Mouse (Mus musculus) forebrain, embryonic 12.5 days (tissue): ENCODE measurements at regions not wholly inside any gene's neighbourhood (a gene's known extent, or its start where the extent isn't known, plus 50 kb on each side); places are given as distances from the start of the nearest gene placed in this dataset.
"Not testable (repeated sequence)": the region's sequence is repeated elsewhere in the genome, so short reads cannot be mapped to it uniquely, and the experiment has no call there.

Source experiments
- ATAC-seq: fragments of 200-750 bp; cut with Nextera tagmentation; 2 replicates; pipeline ENCODE4 v1.8.0; 2017; ENCODE audit warnings: moderate TSS enrichment; ENCODE audit not compliant: low FRiP score
- H3K27ac ChIP-seq: fragments of 300-500 bp; sonication (generic); 2 replicates; pipeline ENCODE4 v1.5.1; 2016; ENCODE audit warnings: mild to moderate bottlenecking
- H3K27me3 ChIP-seq: fragments of 300-500 bp; sonication (generic); 2 replicates; pipeline ENCODE4 v1.6.1; 2016; ENCODE audit warnings: mild to moderate bottlenecking
- H3K36me3 ChIP-seq: fragments of 300-500 bp; sonication (generic); replicated peaks from 2 replicates; pipeline ENCODE4 v1.6.1; 2016; ENCODE audit warnings: mild to moderate bottlenecking
- H3K4me1 ChIP-seq: fragments of 300-500 bp; sonication (generic); 2 replicates; pipeline ENCODE4 v1.6.1; 2016
- H3K4me2 ChIP-seq: fragments of 300-500 bp; sonication (generic); 2 replicates; pipeline ENCODE4 v1.6.1; 2016; ENCODE audit warnings: mild to moderate bottlenecking, moderate library complexity
- H3K4me3 ChIP-seq: fragments of 300-500 bp; sonication (generic); replicated peaks from 2 replicates; pipeline ENCODE4 v1.5.1; 2016; ENCODE audit warnings: mild to moderate bottlenecking
- H3K9ac ChIP-seq: fragments of 300-500 bp; sonication (generic); 2 replicates; pipeline ENCODE4 v1.6.1; 2016; ENCODE audit warnings: mild to moderate bottlenecking
- H3K9me3 ChIP-seq: fragments of 300-500 bp; sonication (generic); 2 replicates; pipeline ENCODE4 v1.6.1; 2016
- WGBS: fragments of 180-500 bp; shearing (Covaris S2); methylation state at CpG from one replicate; pipeline ENCODE4 v1.1.7; 2016; 5-methylcytosine and 5-hydroxymethylcytosine counted together

DNA sequence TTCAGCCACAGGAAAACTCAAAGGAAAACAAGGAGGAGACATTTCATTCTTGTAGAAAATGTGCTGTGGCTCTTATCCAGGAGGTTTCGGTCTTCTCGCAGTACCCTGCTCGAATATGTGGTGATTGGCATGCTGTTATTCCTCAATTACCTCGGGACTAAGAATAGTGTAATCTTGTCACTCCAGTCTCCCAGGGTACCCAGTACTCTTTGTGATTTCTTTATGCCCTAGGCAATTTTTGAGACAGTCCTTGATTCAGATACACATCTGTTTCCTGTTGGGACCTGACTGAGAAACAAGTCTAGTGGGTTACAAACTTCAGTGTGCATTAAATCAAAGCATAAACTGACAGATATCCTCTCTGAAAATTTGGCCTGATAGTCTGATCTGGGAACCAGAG, 189.8 kb upstream of the Bet1 start:
- Histone ChIP-seq H3K9ac (no peak overlapping the region), H3K4me2 (no peak overlapping the region), H3K4me1 (no peaks in the 10 kb centered on the region; the same call in 1 of the 2 replicates), H3K27me3 (no peaks in the 10 kb centered on the region), H3K9me3 (no peaks in the 10 kb centered on the region), H3K27ac (no peak overlapping the region), H3K4me3 (no peak overlapping the region), H3K36me3 (no peaks in the 10 kb centered on the region)
- WGBS, result 64% methylated on average over 4 of the region's 4 CpGs
- no peak for ATAC-seq

DNA sequence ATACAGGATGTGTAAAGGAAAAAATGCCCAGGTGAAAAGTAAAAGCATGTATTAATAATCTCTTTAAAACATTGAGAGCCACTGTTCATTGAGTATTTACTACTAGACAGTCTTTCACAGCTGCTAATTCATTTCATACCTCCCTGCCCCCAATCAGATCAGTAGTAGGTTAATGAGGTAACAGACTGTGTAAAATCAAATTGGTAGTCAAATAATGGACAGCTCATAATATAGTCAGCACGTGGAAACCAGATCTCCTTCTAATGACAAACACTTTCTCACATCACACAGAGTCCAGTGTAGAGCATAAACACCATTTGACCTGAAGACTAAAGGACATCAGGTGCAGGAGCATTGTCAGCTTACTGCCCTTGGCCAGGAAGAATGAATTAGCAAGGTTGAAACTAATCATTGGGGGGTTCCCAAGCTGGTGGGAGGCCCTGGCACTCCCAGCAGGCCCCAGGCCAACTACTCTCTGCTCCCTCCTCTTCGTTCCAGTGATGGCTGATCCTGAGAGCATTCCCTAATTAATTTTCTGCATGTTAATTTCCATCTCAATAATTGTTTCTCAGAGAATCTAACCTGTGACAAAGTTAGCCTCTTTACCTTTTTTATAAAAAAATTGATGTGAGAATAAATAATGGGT, 190.6 kb upstream of the Bet1 start:
- H3K36me3 ChIP-seq, result no peaks in the 10 kb centered on the region
- no peaks in the 10 kb centered on the region; the same call in 1 of the 2 replicates for H3K4me1 ChIP-seq
- no peaks in the 10 kb centered on the region for H3K9me3 ChIP-seq
- whole genome bisulfite sequencing, result 33% methylated on average over 2 of the region's 2 CpGs
- H3K9ac ChIP-seq, result no peak overlapping the region
- no peaks in the 10 kb centered on the region for H3K27me3 ChIP-seq
- no peak overlapping the region for H3K4me2 ChIP-seq
- no peak overlapping the region for H3K4me3 ChIP-seq
- H3K27ac ChIP-seq, result no peak overlapping the region
- peak; percentile 41; the same call in 1 of the 2 replicates for ATAC-seq

- no peak for ATAC-seq
- H3K36me3 ChIP-seq, result no peaks in the 10 kb centered on the region
- H3K9me3 ChIP-seq, result no peaks in the 10 kb centered on the region
- no peaks in the 10 kb centered on the region for H3K4me1 ChIP-seq
- H3K4me3 ChIP-seq, result no peak overlapping the region
- H3K4me2 ChIP-seq, result no peak overlapping the region
- no peak overlapping the region for H3K9ac ChIP-seq
- H3K27me3 ChIP-seq, result no peaks in the 10 kb centered on the region
- H3K27ac ChIP-seq, result no peak overlapping the region
- 88% methylated on average over 2 of the region's 2 CpGs for WGBS
Measured at GRCm38 (mm10) chr6:4291380-4291779, 204.6 kb upstream of the Bet1 start.

- H3K4me1 ChIP-seq, H3K4me3 ChIP-seq, H3K9me3 ChIP-seq, H3K4me2 ChIP-seq, ATAC-seq, H3K27me3 ChIP-seq, H3K9ac ChIP-seq, H3K36me3 ChIP-seq, H3K27ac ChIP-seq: not testable (repeated sequence)
Measured at GRCm38 (mm10) chr6:4303410-4303809, 201.2 kb upstream of the Col1a2 start.

GRCm38 (mm10) chr6:4349953-4350352, 154.7 kb upstream of the Col1a2 start:
- Histone ChIP-seq H3K36me3 (no peaks in the 10 kb centered on the region), H3K4me2 (no peak overlapping the region), H3K27ac (no peak overlapping the region), H3K9me3 (no peaks in the 10 kb centered on the region), H3K27me3 (no peaks in the 10 kb centered on the region), H3K9ac (no peak overlapping the region), H3K4me3 (no peak overlapping the region), H3K4me1 (no peaks in the 10 kb centered on the region)
- ATAC-seq, result no peak
- WGBS, result 87% methylated on average over 4 of the region's 4 CpGs

- no peak for ATAC-seq
- no peaks in the 10 kb centered on the region for H3K4me1 ChIP-seq
- H3K4me3 ChIP-seq, result no peak overlapping the region
- WGBS, result 92% methylated on average over 2 of the region's 2 CpGs
- no peak overlapping the region for H3K4me2 ChIP-seq
- no peaks in the 10 kb centered on the region for H3K27me3 ChIP-seq
- H3K36me3 ChIP-seq, result no peaks in the 10 kb centered on the region
- no peaks in the 10 kb centered on the region for H3K9me3 ChIP-seq
- no peak overlapping the region for H3K9ac ChIP-seq
- no peak overlapping the region for H3K27ac ChIP-seq
Measured at GRCm38 (mm10) chr6:4362220-4362619, 142.4 kb upstream of the Col1a2 start.

DNA sequence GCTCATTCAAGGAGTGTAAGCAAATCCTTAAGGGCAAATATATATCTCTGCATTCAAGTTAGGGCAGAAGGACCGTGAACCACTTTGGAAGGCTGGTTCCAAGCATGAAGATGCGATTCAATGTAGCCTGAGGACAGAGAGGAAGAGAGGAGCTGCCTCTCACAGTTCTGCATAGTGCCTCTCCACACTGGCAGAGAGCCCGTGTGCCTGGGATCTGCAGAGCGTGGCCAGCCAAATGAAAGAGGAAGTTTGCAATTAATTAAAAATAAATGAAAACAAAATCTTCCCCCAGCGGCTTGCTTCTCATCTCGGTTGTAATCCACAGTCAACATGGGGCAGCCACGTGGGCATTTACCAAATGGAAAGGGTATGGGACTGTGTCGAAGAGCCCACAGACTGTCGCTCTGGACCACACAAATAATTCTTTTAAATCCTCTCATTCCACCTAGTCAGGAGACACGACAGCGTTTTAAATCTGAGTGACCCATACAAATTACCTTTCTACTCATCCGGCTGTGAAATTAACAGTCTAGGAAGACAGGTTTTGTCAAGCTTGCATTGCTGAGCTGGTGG, 129.1 kb upstream of the Col1a2 start:
- ATAC-seq, result no peak
- Histone ChIP-seq H3K27ac (no peak overlapping the region), H3K4me1 (no peaks in the 10 kb centered on the region)

GRCm38 (mm10) chr6:4396808-4397207, 107.8 kb upstream of the Col1a2 start:
- Histone ChIP-seq H3K9ac (no peak overlapping the region), H3K9me3 (no peaks in the 10 kb centered on the region), H3K4me3 (no peak overlapping the region), H3K4me2 (no peak overlapping the region), H3K4me1 (peaks cover 12% of the 10 kb centered on the region), H3K27me3 (no peaks in the 10 kb centered on the region), H3K36me3 (no peaks in the 10 kb centered on the region), H3K27ac (no peak overlapping the region)
- WGBS, result 80% methylated on average over 7 of the region's 7 CpGs
- ATAC-seq, result no peak

More for the DNA sequence above, 129.1 kb upstream of the Col1a2 start:
- H3K9me3 ChIP-seq, result no peaks in the 10 kb centered on the region
- no peak overlapping the region for H3K4me3 ChIP-seq
- H3K4me2 ChIP-seq, result no peak overlapping the region
- no peaks in the 10 kb centered on the region for H3K36me3 ChIP-seq
- H3K9ac ChIP-seq, result no peak overlapping the region
- WGBS, result 82% methylated on average over 12 of the region's 12 CpGs
- H3K27me3 ChIP-seq, result no peaks in the 10 kb centered on the region

DNA sequence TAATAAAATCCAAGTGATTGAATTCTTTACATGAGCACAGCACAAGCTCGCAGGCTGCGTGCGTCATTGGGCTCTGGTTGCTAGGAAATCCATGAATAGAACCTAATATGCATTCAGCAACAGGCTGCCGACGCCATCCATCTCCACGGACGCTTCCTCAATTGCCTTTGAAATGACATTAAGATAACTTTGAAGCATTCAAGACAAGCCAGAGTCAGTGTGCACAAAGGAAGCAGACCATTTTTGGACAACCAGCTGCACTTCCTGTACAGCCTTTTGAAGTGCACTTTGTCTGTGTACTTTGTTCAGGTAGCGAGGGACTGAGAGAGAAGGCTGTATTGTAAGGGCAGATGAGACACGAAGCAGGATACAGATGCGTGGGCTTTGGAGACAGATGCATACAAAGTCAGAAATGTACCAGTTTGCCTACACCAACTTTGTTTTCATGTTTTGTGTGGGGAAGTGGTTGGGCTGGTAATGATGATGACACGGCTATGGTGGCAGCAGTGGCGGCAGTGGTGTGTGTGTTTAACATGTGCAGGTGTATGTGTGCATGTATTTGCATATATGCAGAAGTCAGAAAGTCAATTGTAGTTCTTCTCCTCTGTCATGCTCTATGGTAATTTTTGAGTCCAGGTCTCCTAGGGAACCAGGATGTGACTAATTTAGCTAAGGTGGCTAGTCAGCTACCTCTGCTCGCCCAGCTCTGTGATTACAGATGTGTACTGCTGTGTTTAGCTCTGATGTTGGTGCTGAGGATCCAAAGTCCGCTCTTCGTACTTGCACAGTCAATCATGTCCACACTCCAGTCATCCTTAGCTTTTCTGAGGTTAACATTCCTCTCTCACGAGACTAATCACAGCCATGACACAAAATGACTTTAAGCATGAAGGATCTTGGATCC, 106.7 kb upstream of the Col1a2 start:
- Histone ChIP-seq H3K27ac (no peak overlapping the region), H3K9ac (no peak overlapping the region), H3K4me2 (no peak overlapping the region), H3K27me3 (no peaks in the 10 kb centered on the region), H3K9me3 (no peaks in the 10 kb centered on the region), H3K36me3 (no peaks in the 10 kb centered on the region), H3K4me1 (peaks cover 12% of the 10 kb centered on the region), H3K4me3 (no peak overlapping the region)
- 56% methylated on average over 16 of the region's 16 CpGs for WGBS
- ATAC-seq, result no peak

DNA sequence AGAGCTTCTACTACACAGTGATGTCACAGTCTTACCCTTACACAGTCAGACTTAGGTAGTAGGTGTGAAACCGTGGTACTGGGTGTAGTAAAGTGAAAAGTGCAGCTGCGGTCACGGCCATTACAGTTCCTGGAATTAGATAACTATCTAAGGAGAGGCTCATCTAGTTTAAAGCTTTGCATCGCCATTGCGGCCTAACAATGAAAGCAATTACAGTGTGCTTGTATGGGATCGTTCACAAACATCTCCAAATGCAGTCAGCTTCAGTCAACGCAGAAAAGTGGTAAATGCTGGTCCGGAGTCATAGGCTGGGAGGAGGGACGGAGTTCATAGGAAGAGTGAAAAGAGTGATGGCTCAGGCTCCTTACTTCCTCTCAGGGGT, 106.0 kb upstream of the Col1a2 start:
- Histone ChIP-seq H3K27ac (no peak overlapping the region), H3K4me3 (no peak overlapping the region), H3K9me3 (no peaks in the 10 kb centered on the region), H3K4me1 (peaks cover 12% of the 10 kb centered on the region), H3K4me2 (no peak overlapping the region), H3K36me3 (no peaks in the 10 kb centered on the region), H3K27me3 (no peaks in the 10 kb centered on the region), H3K9ac (no peak overlapping the region)
- 84% methylated on average over 9 of the region's 9 CpGs for WGBS
- no peak for ATAC-seq

- 93% methylated on average over 3 of the region's 3 CpGs for WGBS
- ATAC-seq, result no peak
Measured at GRCm38 (mm10) chr6:4405301-4405700, 99.3 kb upstream of the Col1a2 start.

DNA sequence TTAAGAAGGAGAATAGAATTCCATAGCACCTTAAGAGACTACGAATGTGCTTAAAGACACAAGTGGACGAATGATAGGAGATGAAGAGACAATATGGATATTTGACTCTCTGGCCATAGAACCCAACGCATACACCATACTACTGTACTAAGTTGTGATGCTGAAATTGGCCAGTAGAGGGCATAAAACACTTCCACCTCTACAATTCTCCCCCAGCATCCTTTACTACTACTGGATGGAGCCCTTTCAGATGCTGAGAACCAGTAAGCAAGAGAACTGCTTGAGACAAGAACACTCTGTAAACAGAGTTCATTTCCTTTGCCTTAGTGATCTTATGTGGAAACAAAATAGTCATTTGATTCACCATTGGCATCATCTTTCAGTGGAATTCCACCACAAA, 96.9 kb upstream of the Col1a2 start:
- H3K36me3 ChIP-seq, result no peaks in the 10 kb centered on the region
- no peak overlapping the region for H3K4me2 ChIP-seq
- no peak overlapping the region for H3K4me3 ChIP-seq
- no peaks in the 10 kb centered on the region for H3K27me3 ChIP-seq
- ATAC-seq, result no peak
- H3K27ac ChIP-seq, result no peak overlapping the region
- H3K9me3 ChIP-seq, result no peaks in the 10 kb centered on the region
- no peak overlapping the region for H3K9ac ChIP-seq
- H3K4me1 ChIP-seq, result no peaks in the 10 kb centered on the region
- 48% methylated on average over 3 of the region's 3 CpGs for WGBS

More at GRCm38 (mm10) chr6:4405301-4405700, 99.3 kb upstream of the Col1a2 start:
- Histone ChIP-seq H3K4me3 (no peak overlapping the region), H3K27ac (no peak overlapping the region), H3K9me3 (no peaks in the 10 kb centered on the region), H3K27me3 (no peaks in the 10 kb centered on the region), H3K36me3 (no peaks in the 10 kb centered on the region), H3K4me1 (no peaks in the 10 kb centered on the region), H3K4me2 (no peak overlapping the region), H3K9ac (no peak overlapping the region)
